Mouse (Mus musculus) testis, adult 2 months (tissue): Measurements from ENCODE around the gene Klhl35.

ENCODE experiments used
- CTCF ChIP-seq: fragments of 200-500 bp; IDR thresholded peaks from 2 replicates; pipeline ENCODE4 v1.5.1; 2012; ENCODE audit warnings: low read depth, mild to moderate bottlenecking, inconsistent platforms, low read length, moderate library complexity; ENCODE audit not compliant: control insufficient read depth, insufficient read depth, insufficient replicate concordance
- POLR2A ChIP-seq: fragments of 200-500 bp; IDR thresholded peaks from 2 replicates; pipeline ENCODE4 v1.6.1; 2012; ENCODE audit warnings: low read depth, mild to moderate bottlenecking, inconsistent platforms, low read length, moderate library complexity; ENCODE audit not compliant: control insufficient read depth

- no peak for TF ChIP-seq POLR2A
- no peak for TF ChIP-seq CTCF
Measured at GRCm38 (mm10) chr7:99425706-99426105, 40.1 kb upstream of the Klhl35 start.
